Mouse (Mus musculus) small intestine, adult 2 months (tissue): ENCODE measurements around the gene Olfr1461.

Experiments used
- CTCF ChIP-seq: fragments of 200-500 bp; IDR thresholded peaks from 2 replicates; pipeline ENCODE4 v1.5.1; 2012; ENCODE audit warnings: low read depth, mild to moderate bottlenecking, control low read depth, inconsistent platforms, low read length, moderate library complexity, mixed read lengths; ENCODE audit not compliant: insufficient replicate concordance, insufficient read length; ENCODE audit errors: extremely low read depth
- POLR2A ChIP-seq: fragments of 200-500 bp; IDR thresholded peaks from 2 replicates; pipeline ENCODE4 v1.6.1; 2012; ENCODE audit warnings: low read depth, mild to moderate bottlenecking, control low read depth, inconsistent platforms, low read length, moderate library complexity

GRCm38 (mm10) chr19:13162700-13163099, at the start of gene Olfr1461:
- TF ChIP-seq CTCF (no peak), POLR2A (no peak)
